ENCODE assay signal across 8 mouse cellular contexts in genomic region chr9:123111751-123112221, GRCm38 (mm10). TPM values are rescaled to one million over a fixed set of nuclear protein-coding genes. Genes with fewer than 3 reads are reported as not detected.
DNase-seq lines count a peak whose midpoint lies in the region; ATAC-seq lines count a peak whose summit lies in the region.

No protein-coding gene starts in this region.

- no peak for DNase-seq in heart, adult 8-10 months (ENCODE audit: low spot score)
- DNase-seq in CD4-positive helper T cell, adult 2 months (ENCODE audit: low read depth, low spot score) = peak; percentile 38
- peak; percentile 76 for DNase-seq in yolk sac, embryonic 10.5 days (ENCODE audit: low spot score)
- DNase-seq in layer of hippocampus, adult 18-20 months (ENCODE audit: low spot score in 2 of 2) = no peak
- no peak for DNase-seq in right cerebral cortex, postnatal 4 days

- 61% methylated on average over 8 of the region's 8 CpGs for WGBS in heart, embryonic 11.5 days (ENCODE audit: insufficient replicate concordance)
- 59% methylated on average over 8 of the region's 8 CpGs for WGBS in embryonic facial prominence, embryonic 13.5 days
- WGBS in limb, embryonic 15.5 days = 51% methylated on average over 8 of the region's 8 CpGs

- ATAC-seq in heart, embryonic 11.5 days (replicated peaks; ENCODE audit: insufficient number of reproducible peaks, low FRiP score, low TSS enrichment) = no peak
- no peak for ATAC-seq in embryonic facial prominence, embryonic 13.5 days (ENCODE audit: insufficient number of reproducible peaks, insufficient read depth, low FRiP score, low TSS enrichment, low read depth)
- no peak for ATAC-seq in limb, embryonic 15.5 days (ENCODE audit: insufficient number of reproducible peaks, low FRiP score, low TSS enrichment, low read depth)

- H3K9me3 ChIP-seq in heart, embryonic 11.5 days (replicated peaks; ENCODE audit: control insufficient read depth, low read length) = no peaks in the 10 kb centered on the region
- H3K9me3 ChIP-seq in embryonic facial prominence, embryonic 13.5 days = no peaks in the 10 kb centered on the region
- H3K9me3 ChIP-seq in limb, embryonic 15.5 days = no peaks in the 10 kb centered on the region

- H3K4me2 ChIP-seq in heart, embryonic 11.5 days = peak overlapping the region; percentile 96
- peak overlapping the region; percentile 79 for H3K4me2 ChIP-seq in embryonic facial prominence, embryonic 13.5 days
- H3K4me2 ChIP-seq in limb, embryonic 15.5 days = peak overlapping the region; percentile 79

- no peak overlapping the region for H3K27ac ChIP-seq in heart, embryonic 11.5 days (ENCODE audit: low read depth, low read length)
- no peak overlapping the region for H3K27ac ChIP-seq in embryonic facial prominence, embryonic 13.5 days
- H3K27ac ChIP-seq in limb, embryonic 15.5 days = no peak overlapping the region

- H3K36me3 ChIP-seq in heart, embryonic 11.5 days (ENCODE audit: control insufficient read depth, insufficient read depth, low read length) = no peaks in the 10 kb centered on the region
- H3K36me3 ChIP-seq in embryonic facial prominence, embryonic 13.5 days = peaks cover 10% of the 10 kb centered on the region
- H3K36me3 ChIP-seq in limb, embryonic 15.5 days = peaks cover 10% of the 10 kb centered on the region; the same call in 1 of the 2 replicates

- H3K4me3 ChIP-seq in heart, embryonic 11.5 days (ENCODE audit: low read depth, low read length) = peak overlapping the region; percentile 99
- H3K4me3 ChIP-seq in embryonic facial prominence, embryonic 13.5 days = peak overlapping the region; percentile 95
- peak overlapping the region; percentile 97 for H3K4me3 ChIP-seq in limb, embryonic 15.5 days

- peaks cover 12% of the 10 kb centered on the region for H3K4me1 ChIP-seq in heart, embryonic 11.5 days (ENCODE audit: control insufficient read depth, insufficient read depth, low read length)
- peaks cover 15% of the 10 kb centered on the region for H3K4me1 ChIP-seq in embryonic facial prominence, embryonic 13.5 days
- peaks cover 17% of the 10 kb centered on the region for H3K4me1 ChIP-seq in limb, embryonic 15.5 days

- no peaks in the 10 kb centered on the region for H3K27me3 ChIP-seq in heart, embryonic 11.5 days (ENCODE audit: control insufficient read depth, insufficient read depth, low read length)
- no peaks in the 10 kb centered on the region for H3K27me3 ChIP-seq in embryonic facial prominence, embryonic 13.5 days
- H3K27me3 ChIP-seq in limb, embryonic 15.5 days = no peaks in the 10 kb centered on the region

- peak overlapping the region; percentile 95; the same call in 1 of the 2 replicates for H3K9ac ChIP-seq in heart, embryonic 11.5 days (ENCODE audit: low read depth, low read length)
- H3K9ac ChIP-seq in embryonic facial prominence, embryonic 13.5 days = peak overlapping the region; percentile 97
- H3K9ac ChIP-seq in limb, embryonic 15.5 days = peak overlapping the region; percentile 93

RNA-seq across cellular contexts. Expression of gene Zdhhc3, which starts 1.2 kb away (rescaled TPM):
- polyA plus RNA-seq in heart, embryonic 11.5 days (2014; fragmentation: Nextera tagmentation; extraction: Ambion mirVana) = 39.6 and 44.7 TPM in 2 replicates
- total RNA-seq in heart, adult 8-10 months (2022) = 10 to 100 TPM; 39.8 to 46.0 (median 43.6) TPM
- polyA plus RNA-seq in embryonic facial prominence, embryonic 13.5 days (2015; fragmentation: Nextera tagmentation; extraction: Ambion mirVana) = 72.1 and 74.7 TPM in 2 replicates
- polyA plus RNA-seq in limb, embryonic 15.5 days (2015; fragmentation: Nextera tagmentation; extraction: Ambion mirVana) = 70.3 and 78.2 TPM in 2 replicates
- 10 to 100 TPM; 57.5 to 62.1 TPM for total RNA-seq in layer of hippocampus, adult 18-20 months (2021)

RNA-seq across cellular contexts. Expression of gene Exosc7, which starts 1.2 kb away (rescaled TPM):
- 90.1 and 100.0 TPM in 2 replicates for polyA plus RNA-seq in heart, embryonic 11.5 days (2014; fragmentation: Nextera tagmentation; extraction: Ambion mirVana)
- total RNA-seq in heart, adult 8-10 months (2022) = 10 to 100 TPM; 25.0 to 27.2 (median 27.0) TPM
- 99.4 and 104 TPM in 2 replicates for polyA plus RNA-seq in embryonic facial prominence, embryonic 13.5 days (2015; fragmentation: Nextera tagmentation; extraction: Ambion mirVana)
- 103 and 108 TPM in 2 replicates for polyA plus RNA-seq in limb, embryonic 15.5 days (2015; fragmentation: Nextera tagmentation; extraction: Ambion mirVana)
- total RNA-seq in layer of hippocampus, adult 18-20 months (2021) = 10 to 100 TPM; 41.1 to 41.9 TPM

RNA-seq across cellular contexts. Expression of gene Clec3b, which starts 39.0 kb away (rescaled TPM):
- polyA plus RNA-seq in heart, embryonic 11.5 days (2014; fragmentation: Nextera tagmentation; extraction: Ambion mirVana) = not detected in 2 replicates
- total RNA-seq in heart, adult 8-10 months (2022) = 10 to 100 TPM; 37.7 to 48.5 (median 38.6) TPM
- polyA plus RNA-seq in embryonic facial prominence, embryonic 13.5 days (2015; fragmentation: Nextera tagmentation; extraction: Ambion mirVana) = 0.21 TPM in 1 of 2 replicates, not detected in the other
- 10.5 and 14.1 TPM in 2 replicates for polyA plus RNA-seq in limb, embryonic 15.5 days (2015; fragmentation: Nextera tagmentation; extraction: Ambion mirVana)
- total RNA-seq in layer of hippocampus, adult 18-20 months (2021) = 1 to 10 TPM; 1.7 to 2.4 TPM

Comparison
In these comparisons a context has a peak if more than half of its experiments do, and no peak if none do; other contexts are left out.
1. DNase-seq: peak in CD4-positive helper T cell, adult 2 months (single experiment) and yolk sac, embryonic 10.5 days (single experiment); none in heart, adult 8-10 months (single experiment), layer of hippocampus, adult 18-20 months (0 of 2) and right cerebral cortex, postnatal 4 days (single experiment).
2. Peak in every context shown above with its lines, with median percentiles within 50 percentile points of each other: H3K4me2 ChIP-seq, H3K4me3 ChIP-seq and H3K9ac ChIP-seq.